In genomic region chr2:165360861-165361260, GRCm38 (mm10) we compare ENCODE assay signal across 10 mouse cellular contexts. TPM values are rescaled to one million over a fixed set of nuclear protein-coding genes. Genes with fewer than 3 reads are reported as not detected.
DNase-seq lines count a peak whose midpoint lies in the region; ATAC-seq and TF ChIP-seq lines count a peak whose summit lies in the region.
"Had no signal": no experiment of that assay in that cellular context is flagged by ENCODE, and none has a peak within 500 bp of the region (broad histone marks: within the 10 kb centered on the region; RNA-seq: fewer than 3 reads in every experiment).

No protein-coding gene starts in this region.

- no peaks in the 10 kb centered on the region for H3K9me3 ChIP-seq in heart, postnatal 0 days (replicated peaks; ENCODE audit: control insufficient read depth, low read length)
- peaks cover 2% of the 10 kb centered on the region; the same call in 1 of the 2 replicates for H3K9me3 ChIP-seq in midbrain, embryonic 10.5 days (replicated peaks)
- H3K9me3 ChIP-seq: embryonic facial prominence, embryonic 15.5 days had no signal

- H3K36me3 ChIP-seq in heart, postnatal 0 days (replicated peaks; ENCODE audit: control insufficient read depth, insufficient read depth, low read length) = no peaks in the 10 kb centered on the region
- H3K36me3 ChIP-seq in midbrain, embryonic 10.5 days = peaks cover 7% of the 10 kb centered on the region; the same call in 1 of the 2 replicates
- H3K36me3 ChIP-seq: embryonic facial prominence, embryonic 15.5 days had no signal

- WGBS in heart, postnatal 0 days = 0% methylated on average over 1 of the region's 1 CpGs
- WGBS in midbrain, embryonic 10.5 days = 6% methylated on average over 1 of the region's 1 CpGs

- peak; percentile 34 to 56 for DNase-seq in left cerebral cortex, adult 18-20 months (ENCODE audit: low spot score in 2 of 2)
- no peak for DNase-seq in left cerebral cortex, postnatal 36 days (ENCODE audit: low spot score in 2 of 2)
- DNase-seq in T-cell, adult 2 months (ENCODE audit: low spot score) = peak; percentile 40
- DNase-seq in embryo, embryonic 10 days (ENCODE audit: low spot score) = peak; percentile 90
- peak; percentile 60 for DNase-seq in heart, postnatal 0 days (ENCODE audit: low spot score)
- peak; percentile 39 for DNase-seq in layer of hippocampus, adult 9-11 months
- DNase-seq in midbrain, embryonic 10.5 days (ENCODE audit: low spot score) = peak; percentile 73
- peak; percentile 60 for DNase-seq in testis, postnatal 14 days (ENCODE audit: low spot score)

- H3K27ac ChIP-seq in heart, postnatal 0 days (ENCODE audit: low read depth) = no peak overlapping the region
- no peak overlapping the region for H3K27ac ChIP-seq in midbrain, embryonic 10.5 days (replicated peaks)
- H3K27ac ChIP-seq: embryonic facial prominence, embryonic 15.5 days; macrophage had no signal

- peak; percentile 64; the same call in 1 of the 2 replicates for ATAC-seq in heart, postnatal 0 days (ENCODE audit: insufficient read depth, low read depth)

- TF ChIP-seq EP300 in heart, postnatal 0 days (IDR thresholded peaks at IDR 0.05; ENCODE audit: low read depth) = no peak

- no peaks in the 10 kb centered on the region for H3K4me1 ChIP-seq in heart, postnatal 0 days (ENCODE audit: control insufficient read depth, insufficient read depth)
- peaks cover 11% of the 10 kb centered on the region for H3K4me1 ChIP-seq in midbrain, embryonic 10.5 days

- H3K4me2 ChIP-seq in heart, postnatal 0 days (ENCODE audit: low read depth, low read length) = no peak overlapping the region
- H3K4me2 ChIP-seq: embryonic facial prominence, embryonic 15.5 days had no signal

- H3K9ac ChIP-seq in heart, postnatal 0 days (replicated peaks; ENCODE audit: low read depth, low read length) = no peak overlapping the region
- H3K9ac ChIP-seq: embryonic facial prominence, embryonic 15.5 days had no signal

- peak; percentile 85 for TF ChIP-seq CTCF in heart, postnatal 0 days (IDR thresholded peaks at IDR 0.05; ENCODE audit: low read depth)

- H3K4me3 ChIP-seq in heart, postnatal 0 days (ENCODE audit: low read depth, low read length) = no peak overlapping the region
- H3K4me3 ChIP-seq in midbrain, embryonic 10.5 days = no peak overlapping the region
- H3K4me3 ChIP-seq: embryonic facial prominence, embryonic 15.5 days had no signal

- peaks cover 15% of the 10 kb centered on the region for H3K27me3 ChIP-seq in heart, postnatal 0 days (ENCODE audit: control insufficient read depth, insufficient read depth, low read length)
- H3K27me3 ChIP-seq in midbrain, embryonic 10.5 days (ENCODE audit: low read depth, poor library complexity, severe bottlenecking) = peaks cover 31% of the 10 kb centered on the region
- H3K27me3 ChIP-seq: embryonic facial prominence, embryonic 15.5 days had no signal

- intact Hi-C loops in left cerebral cortex, postnatal 36 days (cut with DNase I) = loop anchor here (1.0 kb wide), 1 partner anchor 286 kb away; no protein-coding TSS in a partner anchor

RNA-seq across cellular contexts. Expression of gene Zfp663, which starts 7.7 kb away (rescaled TPM):
- total RNA-seq in left cerebral cortex, adult 18-20 months (2021) = not detected
- total RNA-seq in left cerebral cortex, postnatal 36 days (2021) = not detected
- total RNA-seq in heart, postnatal 0 days (2014; rRNA removed; ENCODE audit: low replicate concordance) = not detected in 2 replicates
- polyA plus RNA-seq in heart, postnatal 0 days (2015; fragmentation: Nextera tagmentation; extraction: Ambion mirVana) = 0.07 TPM in 1 of 2 replicates, not detected in the other
- polyA plus RNA-seq in midbrain, embryonic 10.5 days (2016; fragmentation: Nextera tagmentation; extraction: Ambion mirVana) = 6.0 and 7.2 TPM in 2 replicates
- polyA plus RNA-seq: macrophage had no signal

RNA-seq across cellular contexts. Expression of gene Zfp334, which starts 27.2 kb away (rescaled TPM):
- total RNA-seq in left cerebral cortex, adult 18-20 months (2021) = 10 to 100 TPM; 16.1 to 17.4 TPM
- total RNA-seq in left cerebral cortex, postnatal 36 days (2021) = 10 to 100 TPM; 13.2 to 15.4 TPM
- 2.7 and 3.3 TPM in 2 replicates for total RNA-seq in heart, postnatal 0 days (2014; rRNA removed; ENCODE audit: low replicate concordance)
- 1.4 and 1.6 TPM in 2 replicates for polyA plus RNA-seq in heart, postnatal 0 days (2015; fragmentation: Nextera tagmentation; extraction: Ambion mirVana)
- polyA plus RNA-seq in midbrain, embryonic 10.5 days (2016; fragmentation: Nextera tagmentation; extraction: Ambion mirVana) = 19.9 and 23.1 TPM in 2 replicates

RNA-seq across cellular contexts. Expression of gene Elmo2, which starts 34.6 kb away (rescaled TPM):
- 100 to 1,000 TPM; 145 to 166 TPM for total RNA-seq in left cerebral cortex, adult 18-20 months (2021)
- 100 to 1,000 TPM; 160 to 161 TPM for total RNA-seq in left cerebral cortex, postnatal 36 days (2021)
- 69.6 and 70.6 TPM in 2 replicates for total RNA-seq in heart, postnatal 0 days (2014; rRNA removed; ENCODE audit: low replicate concordance)
- 24.1 and 24.6 TPM in 2 replicates for polyA plus RNA-seq in heart, postnatal 0 days (2015; fragmentation: Nextera tagmentation; extraction: Ambion mirVana)
- 81.7 and 90.0 TPM in 2 replicates for polyA plus RNA-seq in midbrain, embryonic 10.5 days (2016; fragmentation: Nextera tagmentation; extraction: Ambion mirVana)

RNA-seq across cellular contexts. Expression of gene Ocstamp, which starts 39.3 kb away (rescaled TPM):
- not detected for total RNA-seq in left cerebral cortex, adult 18-20 months (2021)
- not detected for total RNA-seq in left cerebral cortex, postnatal 36 days (2021)
- total RNA-seq in heart, postnatal 0 days (2014; rRNA removed; ENCODE audit: low replicate concordance) = not detected in 2 replicates
- polyA plus RNA-seq in heart, postnatal 0 days (2015; fragmentation: Nextera tagmentation; extraction: Ambion mirVana) = 0.07 TPM in 1 of 2 replicates, not detected in the other
- 0.06 and 0.07 TPM in 2 replicates for polyA plus RNA-seq in midbrain, embryonic 10.5 days (2016; fragmentation: Nextera tagmentation; extraction: Ambion mirVana)
- polyA plus RNA-seq: macrophage had no signal

Comparison
In these comparisons a context has a peak if more than half of its experiments do, and no peak if none do; other contexts are left out.
1. DNase-seq: peak in left cerebral cortex, adult 18-20 months (2 of 2), T-cell, adult 2 months (single experiment), embryo, embryonic 10 days (single experiment), heart, postnatal 0 days (single experiment), layer of hippocampus, adult 9-11 months (single experiment), midbrain, embryonic 10.5 days (single experiment) and testis, postnatal 14 days (single experiment); none in left cerebral cortex, postnatal 36 days (0 of 2).